Mouse (Mus musculus) kidney, adult 2 months (tissue): ENCODE results near the gene Itga6.

Source experiments
- CTCF ChIP-seq: fragments of 200-500 bp; conservative IDR thresholded peaks from 2 replicates; pipeline ENCODE4 v1.5.1; 2011; ENCODE audit warnings: low read depth, mild to moderate bottlenecking, control low read depth, low read length, moderate library complexity, mixed read lengths; ENCODE audit not compliant: insufficient read depth, insufficient read length
- POLR2A ChIP-seq: fragments of 200-500 bp; IDR thresholded peaks from one replicate; pipeline ENCODE4 v1.6.1; 2011; ENCODE audit warnings: low read depth, low read length, control low read depth

DNA sequence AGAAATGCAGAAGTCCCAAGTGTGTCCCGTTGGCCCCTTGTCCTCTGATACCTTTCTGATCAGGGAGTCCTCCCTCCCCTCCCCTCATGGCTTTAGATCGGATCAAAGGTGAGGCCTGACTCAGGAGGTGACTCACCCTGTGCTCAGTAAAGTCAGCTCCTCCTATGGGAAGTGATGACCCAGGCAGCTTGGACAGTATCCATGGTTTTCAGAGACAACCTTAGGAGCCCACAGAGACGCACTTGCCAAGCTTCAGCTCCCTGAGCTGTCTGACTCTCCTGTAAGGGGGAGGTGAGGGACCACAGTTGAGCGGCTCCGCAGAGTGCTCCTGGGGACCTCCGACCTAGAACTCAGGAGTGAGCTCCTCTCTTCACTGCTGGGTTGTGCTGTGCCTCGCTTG is 56.3 kb downstream of the Itga6 start:
- TF ChIP-seq CTCF (no peak), POLR2A (no peak)
